Mouse (Mus musculus): ENCODE results near the gene Suco. TPM values are rescaled to one million over a fixed set of nuclear protein-coding genes. Genes with fewer than 3 reads are reported as not detected.
A peak's percentile ranks its signal among the peaks of the same experiment; 100 is the strongest.

The Suco gene
- total and polyA plus RNA-seq, 3 experiments, result 2.0 to 90.6 (median 58.9) TPM

GRCm38 (mm10) chr1:161885762-161886161 is 9.3 kb upstream of the Suco start:
- peaks cover 36% of the 10 kb centered on the region for H3K4me1 ChIP-seq (ENCODE audit: insufficient read depth, low read depth, low read length)
- ATAC-seq (ENCODE audit: extremely low read depth, insufficient number of reproducible peaks, low FRiP score, poor library complexity, severe bottlenecking) (no peak), DNase-seq (ENCODE audit: low spot score) (no peak)
- TF ChIP-seq TAL1 (conservative IDR thresholded peaks at IDR 0.05; ENCODE audit: low read depth, low read length), result no peak
- TF ChIP-seq GATA2 (IDR thresholded peaks at IDR 0.05; ENCODE audit: borderline replicate concordance, low read depth, low read length), result no peak
- no peak for TF ChIP-seq POLR2AphosphoS5 (IDR thresholded peaks at IDR 0.05; ENCODE audit: insufficient replicate concordance, low read depth, low read length)
- no peaks in the 10 kb centered on the region for H3K9me3 ChIP-seq (replicated peaks)
- no peaks in the 10 kb centered on the region for H3K36me3 ChIP-seq (replicated peaks)
- no peak overlapping the region for H3K4me3 ChIP-seq (ENCODE audit: low read depth, low read length)
- H3K27me3 ChIP-seq (ENCODE audit: insufficient read depth, low read length), result no peaks in the 10 kb centered on the region

GRCm38 (mm10) chr1:161877580-161878142 is 1.2 kb upstream of the Suco start:
- H3K4me1 ChIP-seq (ENCODE audit: insufficient read depth, low read depth, low read length), result peaks cover 27% of the 10 kb centered on the region
- peak overlapping the region; percentile 96 for H3K4me3 ChIP-seq (ENCODE audit: low read depth, low read length)
- ATAC-seq (ENCODE audit: extremely low read depth, insufficient number of reproducible peaks, low FRiP score, poor library complexity, severe bottlenecking), result no peak
- H3K27me3 ChIP-seq (ENCODE audit: insufficient read depth, low read length), result no peaks in the 10 kb centered on the region
- H3K36me3 ChIP-seq (replicated peaks), result peaks cover 2% of the 10 kb centered on the region
- no peaks in the 10 kb centered on the region for H3K9me3 ChIP-seq (replicated peaks)
- TF ChIP-seq POLR2AphosphoS5 (IDR thresholded peaks at IDR 0.05; ENCODE audit: insufficient replicate concordance, low read depth, low read length), result no peak
- no peak for TF ChIP-seq GATA1 (IDR thresholded peaks at IDR 0.05; ENCODE audit: borderline replicate concordance, low read length)
- no peak for TF ChIP-seq CTCF (IDR thresholded peaks at IDR 0.05; ENCODE audit: low read depth, low read length)
- no peak for TF ChIP-seq TAL1 (conservative IDR thresholded peaks at IDR 0.05; ENCODE audit: low read depth, low read length)
- no peak for TF ChIP-seq GATA2 (IDR thresholded peaks at IDR 0.05; ENCODE audit: borderline replicate concordance, low read depth, low read length)
- no peak for DNase-seq (ENCODE audit: low spot score)

GRCm38 (mm10) chr1:161875706-161876552 is 553 bp downstream of the Suco start:
- H3K9me3 ChIP-seq (replicated peaks), result no peaks in the 10 kb centered on the region
- peak; percentile 28 for DNase-seq (ENCODE audit: low spot score)
- no peak for ATAC-seq (ENCODE audit: extremely low read depth, insufficient number of reproducible peaks, low FRiP score, poor library complexity, severe bottlenecking)
- H3K4me3 ChIP-seq (ENCODE audit: low read depth, low read length), result peak overlapping the region; percentile 96
- no peaks in the 10 kb centered on the region for H3K27me3 ChIP-seq (ENCODE audit: insufficient read depth, low read length)
- H3K36me3 ChIP-seq (replicated peaks), result peaks cover 2% of the 10 kb centered on the region
- H3K4me1 ChIP-seq (ENCODE audit: insufficient read depth, low read depth, low read length), result peaks cover 27% of the 10 kb centered on the region
- no peak for TF ChIP-seq CTCF (IDR thresholded peaks at IDR 0.05; ENCODE audit: low read depth, low read length)
- no peak for TF ChIP-seq TAL1 (conservative IDR thresholded peaks at IDR 0.05; ENCODE audit: low read depth, low read length)
- no peak for TF ChIP-seq POLR2AphosphoS5 (IDR thresholded peaks at IDR 0.05; ENCODE audit: insufficient replicate concordance, low read depth, low read length)
- no peak for TF ChIP-seq GATA2 (IDR thresholded peaks at IDR 0.05; ENCODE audit: borderline replicate concordance, low read depth, low read length)
- no peak for TF ChIP-seq GATA1 (IDR thresholded peaks at IDR 0.05; ENCODE audit: borderline replicate concordance, low read length)

GRCm38 (mm10) chr1:161869422-161869821 is 7.1 kb downstream of the Suco start:
- Histone ChIP-seq H3K27me3 (ENCODE audit: insufficient read depth, low read length) (no peaks in the 10 kb centered on the region), H3K36me3 (replicated peaks) (peaks cover 8% of the 10 kb centered on the region), H3K4me3 (ENCODE audit: low read depth, low read length) (no peak overlapping the region), H3K9me3 (replicated peaks) (no peaks in the 10 kb centered on the region), H3K4me1 (ENCODE audit: insufficient read depth, low read depth, low read length) (peaks cover 19% of the 10 kb centered on the region)
- ATAC-seq (ENCODE audit: extremely low read depth, insufficient number of reproducible peaks, low FRiP score, poor library complexity, severe bottlenecking), result no peak
- TF ChIP-seq GATA2 (IDR thresholded peaks at IDR 0.05; ENCODE audit: borderline replicate concordance, low read depth, low read length) (no peak), CTCF (IDR thresholded peaks at IDR 0.05; ENCODE audit: low read depth, low read length) (no peak), TAL1 (conservative IDR thresholded peaks at IDR 0.05; ENCODE audit: low read depth, low read length) (no peak), POLR2AphosphoS5 (IDR thresholded peaks at IDR 0.05; ENCODE audit: insufficient replicate concordance, low read depth, low read length) (no peak), GATA1 (IDR thresholded peaks at IDR 0.05; ENCODE audit: borderline replicate concordance, low read length) (no peak)
- DNase-seq (ENCODE audit: low spot score), result no peak

GRCm38 (mm10) chr1:161868413-161868812 is 8.1 kb downstream of the Suco start:
- Histone ChIP-seq H3K9me3 (replicated peaks) (no peaks in the 10 kb centered on the region), H3K4me1 (ENCODE audit: insufficient read depth, low read depth, low read length) (peaks cover 12% of the 10 kb centered on the region), H3K4me3 (ENCODE audit: low read depth, low read length) (no peak overlapping the region), H3K27me3 (ENCODE audit: insufficient read depth, low read length) (no peaks in the 10 kb centered on the region), H3K36me3 (replicated peaks) (peaks cover 6% of the 10 kb centered on the region)
- DNase-seq (ENCODE audit: low spot score), result no peak
- no peak for ATAC-seq (ENCODE audit: extremely low read depth, insufficient number of reproducible peaks, low FRiP score, poor library complexity, severe bottlenecking)
- no peak for TF ChIP-seq POLR2AphosphoS5 (IDR thresholded peaks at IDR 0.05; ENCODE audit: insufficient replicate concordance, low read depth, low read length)
- TF ChIP-seq CTCF (IDR thresholded peaks at IDR 0.05; ENCODE audit: low read depth, low read length), result no peak
- TF ChIP-seq GATA2 (IDR thresholded peaks at IDR 0.05; ENCODE audit: borderline replicate concordance, low read depth, low read length), result no peak
- no peak for TF ChIP-seq TAL1 (conservative IDR thresholded peaks at IDR 0.05; ENCODE audit: low read depth, low read length)
- TF ChIP-seq GATA1 (IDR thresholded peaks at IDR 0.05; ENCODE audit: borderline replicate concordance, low read length), result no peak

GRCm38 (mm10) chr1:161863742-161864141 is 12.7 kb downstream of the Suco start:
- no peak for TF ChIP-seq GATA1 (IDR thresholded peaks at IDR 0.05; ENCODE audit: borderline replicate concordance, low read length)
- TF ChIP-seq CTCF (IDR thresholded peaks at IDR 0.05; ENCODE audit: low read depth, low read length), result no peak
- no peak for TF ChIP-seq TAL1 (conservative IDR thresholded peaks at IDR 0.05; ENCODE audit: low read depth, low read length)
- no peak for TF ChIP-seq POLR2AphosphoS5 (IDR thresholded peaks at IDR 0.05; ENCODE audit: insufficient replicate concordance, low read depth, low read length)
- TF ChIP-seq GATA2 (IDR thresholded peaks at IDR 0.05; ENCODE audit: borderline replicate concordance, low read depth, low read length), result no peak
- no peak for DNase-seq (ENCODE audit: low spot score)
- no peak for ATAC-seq (ENCODE audit: extremely low read depth, insufficient number of reproducible peaks, low FRiP score, poor library complexity, severe bottlenecking)
- H3K9me3 ChIP-seq (replicated peaks), result no peaks in the 10 kb centered on the region
- peaks cover 3% of the 10 kb centered on the region for H3K4me1 ChIP-seq (ENCODE audit: insufficient read depth, low read depth, low read length)
- H3K36me3 ChIP-seq (replicated peaks), result peaks cover 8% of the 10 kb centered on the region
- no peaks in the 10 kb centered on the region for H3K27me3 ChIP-seq (ENCODE audit: insufficient read depth, low read length)
- H3K4me3 ChIP-seq (ENCODE audit: low read depth, low read length), result no peak overlapping the region
